Mouse (Mus musculus) thymus, postnatal 14 days (tissue): ENCODE data around the gene Dnmt3a.

ENCODE experiments used
- DNase-seq: peaks from one replicate; pipeline ENCODE4 v3.0.0; 2021

Dnmt3a gene

DNA sequence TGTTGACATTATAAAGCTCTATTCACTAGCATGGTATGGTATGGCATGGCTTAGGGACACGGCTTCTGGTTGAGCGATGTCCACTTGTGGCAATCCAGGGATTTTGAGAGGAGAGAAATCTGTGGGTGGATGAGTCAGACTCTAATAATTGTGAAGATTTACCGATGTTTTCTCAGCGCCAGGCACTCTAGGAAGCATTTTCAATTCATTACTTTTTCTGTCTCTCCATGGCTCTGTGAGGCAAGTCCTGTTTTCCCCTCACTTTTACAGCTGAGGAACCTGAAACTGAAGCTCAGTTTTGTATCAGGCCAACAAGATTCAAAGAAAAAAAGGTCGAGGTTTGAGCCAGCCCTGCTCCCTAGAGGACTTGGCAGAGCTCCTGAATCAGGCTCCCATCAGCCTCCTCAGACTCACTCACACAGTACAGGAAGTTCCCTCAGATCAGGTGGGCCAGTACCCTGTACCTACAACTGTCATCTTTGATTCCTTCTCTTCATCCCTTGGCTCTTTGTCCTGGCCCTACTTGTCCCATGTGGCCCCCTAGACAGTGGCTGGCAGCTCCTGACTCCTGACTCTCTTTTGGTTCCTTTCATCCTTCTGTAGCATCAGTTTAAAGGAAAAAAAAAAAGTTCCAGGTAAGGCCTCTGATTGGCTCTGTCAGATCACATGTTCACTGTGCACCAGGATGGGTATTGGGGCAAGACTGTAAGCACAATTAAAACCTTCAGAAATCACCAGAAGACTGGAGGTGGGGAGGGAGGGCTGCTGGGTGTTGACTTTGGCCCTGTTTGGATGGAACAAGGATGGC is 19.3 kb downstream of the Dnmt3a start:
- no peak for DNase-seq

DNA sequence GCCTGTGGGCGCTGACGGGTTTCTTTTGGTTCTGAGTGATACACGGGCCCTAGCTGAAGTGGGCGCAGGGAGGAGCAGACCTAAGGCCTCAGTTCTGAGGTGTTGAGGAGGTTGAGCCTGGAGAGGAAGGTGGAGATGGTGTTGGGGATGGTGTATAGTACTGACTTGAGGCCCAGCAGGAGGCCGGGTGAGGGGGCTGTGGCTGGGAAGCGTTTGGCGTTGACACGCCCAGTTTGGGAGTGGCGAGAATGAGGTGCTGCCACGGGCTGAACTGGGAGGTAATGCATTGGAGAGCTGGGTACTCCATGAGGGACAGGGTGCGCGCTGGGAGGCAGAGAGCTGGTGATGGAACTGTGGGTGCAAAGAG is 19.9 kb downstream of the Dnmt3a start:
- DNase-seq, result no peak

DNA sequence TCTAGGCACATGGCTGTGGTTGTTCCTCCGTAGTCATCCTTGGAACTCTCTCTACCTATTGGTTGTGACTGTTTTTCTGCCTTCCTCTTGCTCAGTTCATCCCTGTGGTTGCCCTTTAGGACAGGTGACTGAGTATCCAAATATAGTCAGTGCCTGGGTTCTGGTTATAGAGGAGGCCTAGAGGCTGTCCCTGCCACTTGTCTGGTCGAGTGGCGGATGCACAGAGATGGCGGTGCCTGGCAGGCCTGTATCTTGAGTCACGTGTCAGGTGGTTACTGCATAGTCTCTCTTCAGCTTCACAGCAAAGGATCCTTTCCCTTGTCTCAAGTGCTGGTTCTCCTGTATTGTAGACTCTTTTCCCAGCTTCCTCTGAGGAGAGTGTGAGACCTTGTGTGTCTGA is 22.0 kb downstream of the Dnmt3a start:
- DNase-seq, result no peak

DNA sequence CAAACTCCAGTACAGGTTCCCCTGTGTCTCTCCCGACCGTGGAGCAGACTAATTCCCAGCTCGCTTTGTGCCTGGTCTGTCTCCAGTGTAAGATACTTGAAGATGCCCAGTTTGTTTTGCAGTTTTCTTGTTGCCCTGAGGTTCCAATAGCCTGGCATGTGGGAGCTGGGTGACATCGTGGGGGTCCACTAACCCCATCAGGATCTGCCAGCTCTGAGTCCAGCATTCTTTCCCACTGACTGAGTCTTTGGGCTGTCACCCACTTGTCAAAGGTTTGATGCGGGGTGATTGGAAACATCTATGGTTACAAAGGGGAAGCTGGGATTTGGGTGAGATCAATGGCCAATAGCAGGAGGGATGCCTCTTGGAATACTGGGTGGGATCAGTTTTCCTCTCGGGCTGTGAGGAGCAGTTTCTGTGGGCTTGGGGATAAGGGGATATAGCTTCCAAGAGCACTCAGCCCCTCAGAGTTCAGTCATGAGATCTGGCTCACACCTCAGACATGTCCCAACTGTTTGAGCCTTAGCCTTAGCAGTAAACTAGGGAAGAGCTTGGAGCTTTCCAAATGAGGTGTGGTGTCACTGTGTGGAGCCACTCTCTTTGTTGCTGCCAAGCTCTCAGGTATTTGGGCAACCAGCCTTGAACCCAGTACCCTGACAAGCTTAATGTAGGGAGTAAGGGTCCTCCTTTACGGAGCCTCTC is 27.4 kb downstream of the Dnmt3a start:
- DNase-seq, result no peak

DNA sequence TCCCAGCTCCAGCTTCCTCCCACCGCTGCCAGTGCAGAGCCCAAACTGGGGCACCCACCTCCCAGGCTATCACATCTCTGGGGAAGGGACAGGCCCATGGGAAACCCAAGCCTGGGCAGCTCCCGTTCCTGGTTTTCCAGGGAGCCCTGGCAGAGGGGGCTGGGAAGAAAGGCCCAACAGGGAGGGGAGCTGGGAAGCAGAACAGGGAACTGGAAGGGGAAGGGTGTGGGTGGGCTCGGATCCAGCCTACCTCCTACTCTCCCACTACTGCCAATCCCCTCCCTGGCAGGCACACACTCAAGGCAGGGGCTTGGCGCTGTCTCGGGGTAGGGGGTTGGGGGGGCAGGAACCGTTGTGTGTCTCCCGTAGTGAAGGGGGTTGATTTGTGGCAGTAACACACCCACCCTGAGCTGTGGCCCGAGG is 28.1 kb downstream of the Dnmt3a start:
- DNase-seq, result peak; percentile 54

DNA sequence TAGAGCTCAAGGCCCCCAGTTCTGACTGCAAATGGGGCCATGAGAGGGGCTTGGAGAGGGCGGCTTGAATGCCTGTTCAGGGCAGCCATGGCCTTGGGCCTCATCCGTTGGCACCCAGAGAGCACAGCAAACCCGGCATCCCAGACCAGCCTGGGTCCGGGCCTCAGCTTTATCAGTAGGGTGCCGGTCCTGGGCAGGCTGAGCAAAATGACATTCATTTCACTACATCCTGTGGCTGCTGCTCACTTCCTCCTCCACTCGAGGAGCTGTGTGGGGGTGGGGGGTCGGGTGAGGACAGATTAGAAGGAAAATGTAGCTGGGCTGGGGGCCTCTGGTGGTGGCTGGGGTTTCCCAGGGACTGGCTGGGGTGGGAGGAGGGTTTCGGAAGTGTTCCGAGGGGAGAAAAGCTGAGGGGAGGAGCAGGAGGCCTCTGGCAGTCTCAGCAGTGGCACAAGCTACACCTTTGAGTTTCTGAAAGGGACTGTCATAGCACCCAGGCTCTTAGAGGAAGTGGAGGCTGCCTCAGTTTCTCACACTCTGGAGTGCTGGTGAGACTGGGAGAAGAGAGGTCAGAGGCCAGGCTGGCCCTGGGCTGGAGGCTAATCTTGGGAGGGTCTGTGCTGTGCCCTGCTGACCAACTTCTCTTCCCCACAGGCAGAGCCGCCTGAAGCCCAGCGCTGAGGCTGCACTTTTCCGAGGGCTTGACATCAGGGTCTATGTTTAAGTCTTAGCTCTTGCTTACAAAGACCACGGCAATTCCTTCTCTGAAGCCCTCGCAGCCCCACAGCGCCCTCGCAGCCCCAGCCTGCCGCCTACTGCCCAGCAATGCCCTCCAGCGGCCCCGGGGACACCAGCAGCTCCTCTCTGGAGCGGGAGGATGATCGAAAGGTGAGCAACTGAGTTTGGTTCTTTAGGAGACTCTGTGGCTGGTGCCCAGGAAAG is 28.8 kb downstream of the Dnmt3a start:
- peak; percentile 73 for DNase-seq

DNA sequence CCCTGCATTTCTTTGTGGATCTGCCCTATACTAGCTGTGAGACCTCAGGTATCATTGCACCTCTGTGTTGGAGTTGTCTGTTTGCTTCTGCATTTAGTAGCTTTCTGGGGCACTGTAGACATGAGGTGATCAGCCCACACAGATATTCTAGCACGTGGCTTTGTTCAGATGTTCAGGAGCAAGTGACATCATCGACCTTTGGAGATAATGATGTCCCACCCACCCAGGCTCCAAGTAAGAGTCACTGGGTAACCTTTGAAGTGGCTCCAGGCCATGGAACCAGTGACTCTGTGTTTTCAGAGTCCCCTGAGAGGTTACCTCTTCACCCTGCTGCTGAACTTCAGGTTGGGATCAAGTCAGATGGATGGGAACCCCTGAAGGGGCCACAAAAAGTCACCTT is 29.8 kb downstream of the Dnmt3a start:
- DNase-seq, result peak; percentile 33

DNA sequence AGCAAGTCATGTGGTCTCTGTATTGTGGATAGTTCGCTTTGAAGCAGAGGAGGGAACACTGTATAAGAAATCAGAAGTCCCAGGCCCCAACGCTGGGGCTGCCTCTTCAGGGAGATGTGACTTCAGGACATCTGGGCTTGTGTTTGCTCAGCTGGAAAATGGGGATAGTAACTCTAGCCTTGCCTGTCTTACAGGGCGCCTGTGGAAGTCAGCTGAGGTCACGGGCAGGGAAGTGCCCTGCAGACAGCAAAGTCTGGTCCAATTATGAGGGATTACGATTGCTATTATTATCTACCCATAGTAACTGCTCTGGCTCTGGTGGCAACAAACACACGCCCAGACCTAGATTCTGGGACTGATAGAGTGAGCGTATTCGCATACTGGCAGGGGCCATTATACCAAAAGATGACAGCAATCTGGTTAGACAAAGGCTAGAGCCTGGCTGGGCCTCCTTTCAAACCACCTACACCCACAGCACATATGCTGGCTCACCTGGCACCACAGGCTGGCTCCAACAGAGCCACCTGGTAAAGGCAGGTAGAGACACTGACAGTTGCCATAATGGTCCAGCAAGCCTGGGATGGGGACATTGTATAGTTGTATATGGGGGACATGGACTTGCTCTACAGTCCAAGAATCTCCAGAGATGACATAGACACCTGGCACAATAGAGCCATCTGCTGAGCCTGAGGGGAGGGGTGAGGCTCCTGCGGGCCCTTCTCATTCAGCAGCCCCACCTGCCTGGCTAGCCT is 31.4 kb downstream of the Dnmt3a start:
- no peak for DNase-seq

DNA sequence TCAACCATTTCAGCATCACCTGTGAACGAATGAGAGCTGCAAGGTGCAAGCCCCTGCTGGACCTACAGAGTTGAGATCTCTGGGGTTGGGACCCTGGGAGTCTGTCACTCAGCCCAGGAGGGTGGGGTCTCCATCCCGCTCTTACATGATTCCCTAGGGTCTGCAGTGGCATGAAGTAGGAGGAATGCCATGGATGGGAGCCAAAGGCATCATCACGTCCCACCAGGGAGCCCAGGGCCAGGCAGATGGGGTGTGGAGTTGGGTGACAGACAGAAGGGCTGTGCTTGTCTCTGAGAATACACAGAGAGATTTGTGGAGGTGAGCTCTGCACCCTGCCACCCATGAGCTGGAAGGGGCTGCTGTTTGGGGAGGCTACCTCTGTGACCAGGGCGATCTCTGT is 32.2 kb downstream of the Dnmt3a start:
- DNase-seq, result no peak

DNA sequence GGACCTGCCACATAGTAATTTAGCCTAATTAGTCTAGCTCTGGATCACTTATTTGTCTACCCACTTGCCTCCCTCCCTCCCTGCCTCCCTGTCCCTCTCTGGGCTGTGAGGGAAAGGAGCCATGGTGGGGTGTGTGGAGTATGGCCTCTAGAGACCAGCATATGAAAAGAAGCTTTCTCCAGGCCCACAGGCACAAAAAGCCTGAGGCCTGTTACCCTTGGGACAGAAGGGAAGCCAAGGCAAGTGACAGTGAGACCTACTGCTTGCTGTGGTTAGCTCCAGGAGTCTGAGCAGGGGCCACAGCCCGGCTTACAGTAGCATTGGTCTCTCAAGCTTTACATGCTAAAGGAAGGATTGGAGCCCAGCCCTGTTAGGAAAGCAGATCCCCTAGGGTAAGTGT is 33.9 kb downstream of the Dnmt3a start:
- no peak for DNase-seq

DNA sequence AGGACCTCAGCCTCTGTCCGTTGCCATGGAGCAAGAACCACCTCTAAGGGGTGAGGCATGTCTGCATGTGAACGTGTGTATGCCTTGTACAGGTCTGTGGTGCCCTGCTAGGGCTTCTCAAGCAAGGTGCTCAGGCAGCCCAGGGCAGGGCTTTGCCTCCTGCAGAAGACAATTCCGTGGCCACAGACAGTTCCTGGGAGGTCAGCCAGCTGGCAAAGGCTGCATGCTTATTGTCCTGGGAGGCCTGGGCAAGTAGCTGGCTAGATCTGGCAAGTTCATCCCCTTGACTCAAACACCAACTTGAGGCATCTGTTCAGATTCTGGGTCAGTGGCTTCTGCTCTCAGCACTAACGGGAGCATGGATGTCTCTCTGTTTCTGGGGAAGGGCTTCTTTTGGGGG is 35.3 kb downstream of the Dnmt3a start:
- no peak for DNase-seq

DNA sequence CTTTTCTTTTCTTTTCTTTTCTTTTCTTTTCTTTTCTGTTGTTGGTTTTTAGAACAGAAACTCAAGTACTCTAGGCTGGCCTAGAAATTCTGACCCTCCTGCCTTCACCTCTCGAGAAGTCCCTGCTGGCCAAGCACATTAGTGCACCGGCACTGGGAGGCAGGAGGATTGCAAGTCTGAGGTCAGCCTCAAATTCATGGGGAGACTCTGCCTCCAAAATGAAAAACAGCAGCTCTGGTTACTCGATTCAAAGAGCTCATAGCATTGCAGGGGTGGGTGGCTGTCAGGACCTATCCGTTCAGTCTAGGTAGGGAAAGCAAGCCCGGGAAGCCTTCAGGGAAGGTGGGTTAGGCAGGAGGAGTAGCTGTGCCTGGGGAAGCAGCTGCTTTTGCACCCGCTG is 37.0 kb downstream of the Dnmt3a start:
- DNase-seq, result no peak

DNA sequence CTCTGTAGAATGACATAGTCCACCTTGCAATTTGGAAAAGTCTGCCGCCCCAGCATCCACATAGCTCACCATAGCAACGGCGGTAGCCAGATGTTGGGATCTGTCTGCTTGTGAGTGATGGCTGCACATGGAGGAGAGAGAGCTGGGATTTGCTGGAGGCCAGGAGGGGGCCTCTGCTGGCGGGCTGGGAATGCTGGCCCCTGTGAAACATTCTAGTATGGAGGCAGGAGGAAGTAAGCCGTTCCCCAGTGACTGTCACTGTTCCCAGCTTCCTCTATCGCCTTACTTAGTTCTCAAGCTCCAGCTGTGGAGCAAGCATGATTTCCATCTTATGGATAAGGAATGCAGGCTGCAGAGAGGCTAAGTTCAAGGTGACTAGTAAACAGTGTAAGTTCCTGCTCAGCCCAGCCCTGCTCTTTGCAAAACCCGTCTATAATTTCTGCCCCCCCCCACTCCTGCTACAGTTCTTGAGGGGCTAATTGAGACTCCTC is 37.6 kb downstream of the Dnmt3a start:
- DNase-seq, result no peak

DNA sequence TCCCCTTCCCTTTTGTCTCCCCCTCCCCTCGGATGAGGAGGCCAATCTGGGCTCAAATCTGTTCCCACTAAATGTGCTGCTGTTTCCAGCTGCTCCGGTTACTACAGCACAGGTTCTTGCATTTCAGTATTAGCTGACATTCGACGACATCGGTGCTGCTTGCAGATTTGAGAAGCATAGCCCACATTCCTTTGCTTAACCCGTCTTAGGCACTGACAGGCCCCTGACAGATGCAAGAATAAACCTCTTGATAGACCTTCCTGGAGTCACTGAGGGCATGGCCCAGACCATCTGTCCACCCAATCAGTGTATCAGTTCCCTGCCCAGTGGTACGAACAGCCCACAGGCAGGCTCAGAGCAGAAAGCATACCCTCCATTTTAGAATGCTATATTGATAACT is 38.1 kb downstream of the Dnmt3a start:
- DNase-seq, result no peak

DNA sequence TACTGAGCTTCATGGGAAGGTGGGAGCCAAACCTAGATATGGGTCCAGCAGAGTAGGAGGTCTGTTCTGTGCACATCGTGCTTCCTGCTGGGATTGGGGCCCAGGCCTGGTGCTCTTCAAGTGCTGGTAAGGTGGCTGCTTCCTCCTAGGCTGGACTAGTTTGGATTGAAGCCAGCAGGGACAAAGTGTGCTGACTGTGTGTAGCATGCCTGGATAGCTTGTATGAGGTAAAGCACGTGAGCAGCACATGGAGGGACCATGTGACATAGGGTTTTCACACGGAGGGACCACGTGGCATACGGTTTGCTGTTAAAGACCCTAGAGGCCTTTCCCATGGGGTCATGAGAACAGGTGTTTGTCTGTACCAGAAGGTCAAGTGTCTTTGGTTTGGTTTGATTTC is 38.5 kb downstream of the Dnmt3a start:
- DNase-seq, result no peak

DNA sequence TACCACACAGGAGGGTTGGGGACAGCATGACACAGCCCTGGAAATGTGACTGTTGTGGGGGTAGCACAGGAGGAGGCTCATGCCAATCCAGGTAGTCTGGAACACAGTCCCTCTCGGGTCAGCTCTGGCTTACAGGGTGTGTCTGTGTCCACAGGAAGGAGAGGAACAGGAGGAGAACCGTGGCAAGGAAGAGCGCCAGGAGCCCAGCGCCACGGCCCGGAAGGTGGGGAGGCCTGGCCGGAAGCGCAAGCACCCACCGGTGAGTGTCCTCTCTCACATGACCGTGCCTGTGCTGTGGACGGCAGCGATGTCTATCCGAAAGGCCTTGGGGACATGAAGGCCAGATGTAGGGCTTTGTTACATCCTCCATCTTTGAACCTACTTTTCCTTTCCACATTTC is 43.7 kb downstream of the Dnmt3a start:
- no peak for DNase-seq

DNA sequence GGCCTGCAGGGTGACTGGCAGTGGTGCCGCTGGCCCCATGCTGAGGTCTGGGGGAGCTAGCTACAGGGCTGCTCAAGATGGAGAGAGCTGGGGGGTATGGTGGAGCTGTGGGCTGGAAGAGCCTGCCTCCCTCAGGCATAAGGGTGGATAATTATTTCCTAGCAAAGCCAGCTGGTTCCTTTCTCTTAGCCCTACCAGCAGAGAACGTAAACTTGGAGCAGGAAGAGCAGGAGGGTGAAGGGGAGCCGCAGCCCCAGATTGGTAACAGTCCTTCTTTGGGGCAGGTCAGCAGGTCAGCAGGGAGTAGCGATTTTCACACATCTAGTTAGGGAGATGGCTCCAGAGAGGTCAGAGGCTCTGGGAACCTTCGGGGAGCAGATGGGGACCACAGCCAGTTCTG is 44.4 kb downstream of the Dnmt3a start:
- DNase-seq, result no peak

DNA sequence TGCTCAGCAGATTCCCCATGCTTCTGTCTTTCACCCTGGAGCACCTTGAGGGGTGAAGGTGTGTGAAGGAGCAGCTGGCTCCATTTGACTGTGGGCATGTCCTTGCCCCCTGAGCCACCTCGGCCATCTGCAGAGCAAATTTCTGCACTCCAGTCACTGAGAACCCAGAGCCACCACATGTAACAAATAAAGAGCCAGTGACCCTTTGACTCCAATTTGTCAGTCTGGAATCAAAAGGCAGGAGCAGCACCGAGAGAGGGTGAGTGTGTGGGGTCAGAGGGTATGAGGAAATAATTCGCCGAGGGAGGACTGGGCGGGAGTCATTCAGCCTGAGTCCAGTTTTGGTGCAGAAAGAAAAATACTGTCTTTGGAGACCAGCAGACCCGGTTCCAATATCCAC is 44.9 kb downstream of the Dnmt3a start:
- DNase-seq, result no peak

DNA sequence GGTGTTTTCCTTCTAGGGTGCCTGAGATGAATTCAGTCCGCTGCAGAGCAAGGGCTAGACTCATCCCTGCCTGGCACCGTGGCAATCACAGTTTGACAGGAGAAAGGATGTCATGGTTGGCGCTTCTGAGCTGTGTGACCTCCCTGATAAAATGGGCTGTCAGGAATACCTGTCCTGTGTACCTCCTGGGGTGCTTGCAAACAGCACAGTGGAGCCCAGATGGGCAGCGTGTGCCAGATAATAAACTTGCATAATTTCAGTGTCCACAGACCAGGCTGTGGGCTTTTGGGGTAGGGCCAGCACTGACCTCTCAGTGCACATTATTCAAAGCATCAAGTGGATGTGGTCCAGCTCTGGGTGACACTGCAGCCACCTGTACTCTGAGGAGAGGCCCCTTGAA is 45.4 kb downstream of the Dnmt3a start:
- DNase-seq, result no peak

DNA sequence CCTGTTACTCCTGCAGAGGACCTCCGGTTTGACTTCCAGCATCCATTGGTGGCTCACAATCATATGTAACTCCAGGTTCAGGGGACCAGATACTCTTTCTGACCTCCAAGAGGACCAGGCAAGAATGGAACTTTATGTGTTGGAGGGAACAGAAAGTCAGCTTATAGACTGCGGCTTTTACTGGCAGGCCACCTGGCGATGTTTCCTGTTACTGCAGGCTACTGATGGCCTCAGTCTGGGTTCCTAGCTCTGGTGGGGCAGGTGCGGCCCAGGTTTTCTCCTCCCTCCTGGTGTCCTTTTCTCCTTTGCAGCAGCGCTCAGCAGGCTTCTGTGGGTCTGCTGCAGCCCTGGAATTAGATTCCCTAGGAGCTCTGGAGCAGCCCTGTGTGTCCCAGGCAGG is 46.7 kb downstream of the Dnmt3a start:
- DNase-seq, result peak; percentile 78

DNA sequence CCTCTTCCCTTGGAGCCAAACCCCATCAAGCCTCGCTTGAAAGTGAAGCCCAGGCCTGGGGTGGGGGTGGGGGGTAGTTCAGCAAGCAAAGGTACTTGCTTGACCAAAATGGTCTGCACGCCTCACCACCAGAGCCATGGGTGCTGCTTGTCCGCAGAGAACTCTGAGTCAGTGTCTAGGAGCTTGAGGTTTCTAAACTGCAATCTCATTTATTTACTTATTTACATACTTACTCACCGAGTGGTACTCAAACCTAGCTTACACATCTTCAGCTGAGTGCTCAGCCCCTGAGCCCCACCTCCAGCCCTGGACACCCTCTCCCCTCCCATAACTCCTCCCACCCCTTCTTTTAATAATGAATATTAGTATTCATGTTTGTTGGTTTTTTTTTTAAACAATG is 48.6 kb downstream of the Dnmt3a start:
- DNase-seq, result no peak

DNA sequence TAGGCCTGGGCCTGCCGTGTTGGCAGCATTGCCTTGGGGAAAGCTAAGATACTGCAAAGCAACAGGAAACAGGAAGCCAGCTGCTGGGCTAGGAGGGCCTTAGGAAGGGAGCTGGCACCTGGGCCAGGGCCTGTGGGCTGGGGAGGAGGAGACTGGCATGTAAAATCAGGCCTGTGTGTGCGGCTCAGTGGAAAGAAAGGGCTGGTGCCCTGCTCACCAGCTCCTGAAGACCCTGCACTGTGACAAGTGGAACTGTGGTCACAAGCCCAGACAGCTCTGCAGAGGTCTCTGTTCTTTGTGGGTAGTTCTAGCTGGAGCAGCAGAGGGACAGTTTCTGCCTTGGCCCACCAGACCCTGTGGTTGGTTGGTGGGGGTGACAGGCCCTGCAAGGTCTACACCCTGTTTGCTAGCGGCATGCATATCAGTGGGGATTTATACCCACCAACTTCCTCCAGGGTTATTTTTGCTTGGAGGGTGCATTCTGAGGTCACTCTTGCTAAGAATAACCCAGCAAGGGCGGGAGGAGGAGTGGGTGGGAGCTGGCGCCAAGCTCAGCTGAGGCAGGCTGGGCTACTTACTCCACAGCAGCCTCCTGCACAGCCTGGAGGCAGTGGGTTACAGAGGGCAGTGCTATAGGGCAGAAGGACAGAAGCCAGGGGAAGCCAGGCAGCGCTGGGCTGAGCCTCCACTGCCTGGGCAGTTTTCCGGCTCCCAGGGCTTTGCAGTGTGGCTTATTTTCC is 50.1 kb downstream of the Dnmt3a start:
- DNase-seq, result peak; percentile 88
